Mouse (Mus musculus) embryonic facial prominence, embryonic 14.5 days (tissue): Measurements from ENCODE around the gene Nrxn3. TPM values are rescaled to one million over a fixed set of nuclear protein-coding genes. Genes with fewer than 3 reads are reported as not detected.

Experiments used
- ATAC-seq: fragments of 200-750 bp; cut with Nextera tagmentation; 2 replicates; pipeline ENCODE4 v1.8.0; 2017; ENCODE audit warnings: low read depth, moderate number of reproducible peaks, moderate TSS enrichment
- DNase-seq: peaks from one replicate; pipeline ENCODE4 v3.0.0-alpha.2; 2015; ENCODE audit warnings: low spot score
- H3K27ac ChIP-seq: fragments of 300-500 bp; sonication (generic); replicated peaks from 2 replicates; pipeline ENCODE4 v1.5.1; 2014; ENCODE audit warnings: low read depth, mild to moderate bottlenecking, low read length, moderate library complexity
- H3K27me3 ChIP-seq: fragments of 300-500 bp; sonication (generic); replicated peaks from 2 replicates; pipeline ENCODE4 v1.6.1; 2014; ENCODE audit warnings: low read length; ENCODE audit not compliant: control insufficient read depth, insufficient read depth
- H3K36me3 ChIP-seq: fragments of 300-500 bp; sonication (generic); 2 replicates; pipeline ENCODE4 v1.6.1; 2014; ENCODE audit warnings: low read length, mixed read lengths; ENCODE audit not compliant: control insufficient read depth, insufficient read depth
- H3K4me1 ChIP-seq: fragments of 300-500 bp; sonication (generic); 2 replicates; pipeline ENCODE4 v1.6.1; 2014; ENCODE audit warnings: antibody characterized with exemption, low read length; ENCODE audit not compliant: control insufficient read depth, insufficient read depth
- H3K4me2 ChIP-seq: fragments of 300-500 bp; sonication (generic); 2 replicates; pipeline ENCODE4 v1.6.1; 2014; ENCODE audit warnings: low read depth, mild to moderate bottlenecking, low read length, moderate library complexity, mixed read lengths
- H3K4me3 ChIP-seq: fragments of 300-500 bp; sonication (generic); 2 replicates; pipeline ENCODE4 v1.5.1; 2014; ENCODE audit warnings: low read depth, mild to moderate bottlenecking, low read length
- H3K9ac ChIP-seq: fragments of 300-500 bp; sonication (generic); 2 replicates; pipeline ENCODE4 v1.6.1; 2014; ENCODE audit warnings: low read depth, mild to moderate bottlenecking, low read length, moderate library complexity, mixed read lengths
- H3K9me3 ChIP-seq: fragments of 300-500 bp; sonication (generic); 2 replicates; pipeline ENCODE4 v1.6.1; 2016; ENCODE audit warnings: low read length; ENCODE audit not compliant: control insufficient read depth
- WGBS: fragments of 180-500 bp; shearing (Covaris S2); extraction: QIAGEN DNeasy Blood & Tissue Kit; methylation state at CpG from one replicate; pipeline ENCODE4 v1.1.7; 2014; 5-methylcytosine and 5-hydroxymethylcytosine counted together
- polyA plus RNA-seq: library from polyadenylated mRNA; unstranded; fragments of >200 nt; fragmentation: Nextera tagmentation; extraction: Ambion mirVana; gene quantifications from 2 replicates; pipeline ENCODE4 v1.2.1, GENCODE M21; 2014

Gene Nrxn3
- polyA plus RNA-seq, 1 experiment from 2014 or later, result 2.6 TPM

- 35% methylated on average over 8 of the region's 8 CpGs for WGBS
These were observed 996.8 kb downstream of the Nrxn3 start for GRCm38 (mm10) chr12:89719194-89720080.

GRCm38 (mm10) chr12:89720945-89721344 is 998.3 kb downstream of the Nrxn3 start:
- Histone ChIP-seq H3K27ac (no peak overlapping the region), H3K4me2 (no peak overlapping the region), H3K4me3 (no peak overlapping the region), H3K27me3 (no peaks in the 10 kb centered on the region), H3K9ac (no peak overlapping the region), H3K36me3 (no peaks in the 10 kb centered on the region), H3K9me3 (no peaks in the 10 kb centered on the region), H3K4me1 (no peaks in the 10 kb centered on the region)
- WGBS, result 62% methylated on average over 3 of the region's 3 CpGs
- ATAC-seq (no peak), DNase-seq (no peak)

More at GRCm38 (mm10) chr12:89719194-89720080, 996.8 kb downstream of the Nrxn3 start:
- H3K4me2 ChIP-seq, result no peak overlapping the region
- DNase-seq, result no peak
- no peaks in the 10 kb centered on the region for H3K36me3 ChIP-seq
- H3K4me3 ChIP-seq, result no peak overlapping the region
- no peak overlapping the region for H3K9ac ChIP-seq
- H3K4me1 ChIP-seq, result no peaks in the 10 kb centered on the region
- no peak overlapping the region for H3K27ac ChIP-seq
- no peaks in the 10 kb centered on the region for H3K9me3 ChIP-seq
- H3K27me3 ChIP-seq, result no peaks in the 10 kb centered on the region
- ATAC-seq, result no peak

GRCm38 (mm10) chr12:89722462-89722861 is 999.8 kb downstream of the Nrxn3 start:
- Histone ChIP-seq H3K27ac (no peak overlapping the region), H3K4me2 (no peak overlapping the region), H3K4me3 (no peak overlapping the region), H3K36me3 (no peaks in the 10 kb centered on the region), H3K9me3 (no peaks in the 10 kb centered on the region), H3K27me3 (no peaks in the 10 kb centered on the region), H3K9ac (no peak overlapping the region), H3K4me1 (no peaks in the 10 kb centered on the region)
- DNase-seq, result no peak
- 85% methylated on average over 14 of the region's 14 CpGs for WGBS
- no peak for ATAC-seq

GRCm38 (mm10) chr12:89724048-89724447 is 1001.4 kb downstream of the Nrxn3 start:
- Histone ChIP-seq H3K27me3 (no peaks in the 10 kb centered on the region), H3K36me3 (no peaks in the 10 kb centered on the region), H3K4me3 (no peak overlapping the region), H3K9me3 (no peaks in the 10 kb centered on the region), H3K27ac (no peak overlapping the region), H3K4me1 (no peaks in the 10 kb centered on the region), H3K4me2 (no peak overlapping the region), H3K9ac (no peak overlapping the region)
- DNase-seq, result no peak
- no peak for ATAC-seq
- WGBS, result 58% methylated on average over 3 of the region's 3 CpGs

GRCm38 (mm10) chr12:89742326-89742725 is 1019.6 kb downstream of the Nrxn3 start:
- Histone ChIP-seq H3K4me2 (no peak overlapping the region), H3K9me3 (no peaks in the 10 kb centered on the region), H3K9ac (no peak overlapping the region), H3K36me3 (no peaks in the 10 kb centered on the region), H3K4me1 (no peaks in the 10 kb centered on the region), H3K4me3 (no peak overlapping the region), H3K27me3 (no peaks in the 10 kb centered on the region), H3K27ac (no peak overlapping the region)
- 80% methylated on average over 1 of the region's 1 CpGs for WGBS
- no peak for ATAC-seq
- DNase-seq, result no peak

- Histone ChIP-seq H3K9me3 (no peaks in the 10 kb centered on the region), H3K4me1 (no peaks in the 10 kb centered on the region), H3K4me3 (no peak overlapping the region), H3K36me3 (no peaks in the 10 kb centered on the region), H3K9ac (no peak overlapping the region), H3K27me3 (no peaks in the 10 kb centered on the region), H3K27ac (no peak overlapping the region), H3K4me2 (no peak overlapping the region)
- no peak for DNase-seq
- ATAC-seq, result no peak
- 78% methylated on average over 2 of the region's 2 CpGs for WGBS
These were observed 1020.1 kb downstream of the Nrxn3 start for GRCm38 (mm10) chr12:89742796-89743195.

- no peak overlapping the region for H3K4me2 ChIP-seq
- ATAC-seq (peak; percentile 30; the same call in 1 of the 2 replicates), DNase-seq (no peak)
- H3K27me3 ChIP-seq, result no peaks in the 10 kb centered on the region
- H3K4me1 ChIP-seq, result no peaks in the 10 kb centered on the region
- no peak overlapping the region for H3K27ac ChIP-seq
- no peak overlapping the region for H3K4me3 ChIP-seq
- no peaks in the 10 kb centered on the region for H3K9me3 ChIP-seq
- H3K36me3 ChIP-seq, result no peaks in the 10 kb centered on the region
- H3K9ac ChIP-seq, result no peak overlapping the region
- 30% methylated on average over 10 of the region's 10 CpGs for WGBS
These were observed 1041.8 kb downstream of the Nrxn3 start for GRCm38 (mm10) chr12:89764191-89765082.

- Histone ChIP-seq H3K27ac (no peak overlapping the region), H3K4me3 (no peak overlapping the region), H3K9me3 (no peaks in the 10 kb centered on the region), H3K36me3 (no peaks in the 10 kb centered on the region), H3K9ac (no peak overlapping the region), H3K4me2 (no peak overlapping the region), H3K27me3 (no peaks in the 10 kb centered on the region), H3K4me1 (no peaks in the 10 kb centered on the region)
- DNase-seq (no peak), ATAC-seq (no peak)
- 66% methylated on average over 2 of the region's 2 CpGs for WGBS
These were observed 1042.5 kb downstream of the Nrxn3 start for GRCm38 (mm10) chr12:89765179-89765578.
